Mouse (Mus musculus): ENCODE data around the gene Mfsd11. TPM values are rescaled to one million over a fixed set of nuclear protein-coding genes. Genes with fewer than 3 reads are reported as not detected.
"Not testable (repeated sequence)": the region's sequence is repeated elsewhere in the genome, so short reads cannot be mapped to it uniquely, and the experiment has no call there.

Mfsd11 gene
- polyA plus RNA-seq, 1 experiment from 2014 or later: 52.1 TPM

GRCm38 (mm10) chr11:116885275-116886151 lies 33.3 kb downstream of the Mfsd11 start:
- no peaks in the 10 kb centered on the region for H3K36me3 ChIP-seq (ENCODE audit: control insufficient read depth, insufficient read depth, low read length)
- peak overlapping the region; percentile 30 for H3K4me3 ChIP-seq (ENCODE audit: low read length)
- peaks cover 8% of the 10 kb centered on the region for H3K4me1 ChIP-seq (ENCODE audit: control insufficient read depth, insufficient read depth, low read depth, low read length)
- peak; percentile 82 for ATAC-seq
- H3K27ac ChIP-seq (ENCODE audit: low read depth, low read length): no peak overlapping the region
- H3K9ac ChIP-seq (ENCODE audit: low read depth, low read length): peak overlapping the region; percentile 39; the same call in 1 of the 2 replicates
- H3K4me2 ChIP-seq (ENCODE audit: low read length): peak overlapping the region; percentile 52
- 7% methylated on average over 27 of the region's 28 CpGs for WGBS
- H3K9me3 ChIP-seq (ENCODE audit: control insufficient read depth, low read length): no peaks in the 10 kb centered on the region
- H3K27me3 ChIP-seq (replicated peaks; ENCODE audit: control insufficient read depth, insufficient read depth, low read length): no peaks in the 10 kb centered on the region

GRCm38 (mm10) chr11:116887136-116887535 lies 34.9 kb downstream of the Mfsd11 start:
- Histone ChIP-seq H3K4me2 (ENCODE audit: low read length) (no peak overlapping the region), H3K36me3 (ENCODE audit: control insufficient read depth, insufficient read depth, low read length) (no peaks in the 10 kb centered on the region), H3K27me3 (replicated peaks; ENCODE audit: control insufficient read depth, insufficient read depth, low read length) (no peaks in the 10 kb centered on the region), H3K4me1 (ENCODE audit: control insufficient read depth, insufficient read depth, low read depth, low read length) (peaks cover 8% of the 10 kb centered on the region), H3K9me3 (ENCODE audit: control insufficient read depth, low read length) (no peaks in the 10 kb centered on the region), H3K27ac (ENCODE audit: low read depth, low read length) (no peak overlapping the region), H3K4me3 (ENCODE audit: low read length) (no peak overlapping the region), H3K9ac (ENCODE audit: low read depth, low read length) (no peak overlapping the region)
- ATAC-seq: no peak
- 63% methylated on average over 5 of the region's 5 CpGs for WGBS

GRCm38 (mm10) chr11:116893532-116894442 lies 41.5 kb downstream of the Mfsd11 start:
- 63% methylated on average over 19 of the region's 19 CpGs for WGBS
- H3K27ac ChIP-seq (ENCODE audit: low read depth, low read length): no peak overlapping the region

GRCm38 (mm10) chr11:116895402-116895801 lies 43.2 kb downstream of the Mfsd11 start:
- Histone ChIP-seq H3K27me3 (replicated peaks; ENCODE audit: control insufficient read depth, insufficient read depth, low read length) (no peaks in the 10 kb centered on the region), H3K9ac (ENCODE audit: low read depth, low read length) (no peak overlapping the region), H3K4me1 (ENCODE audit: control insufficient read depth, insufficient read depth, low read depth, low read length) (no peaks in the 10 kb centered on the region), H3K9me3 (ENCODE audit: control insufficient read depth, low read length) (no peaks in the 10 kb centered on the region), H3K36me3 (ENCODE audit: control insufficient read depth, insufficient read depth, low read length) (no peaks in the 10 kb centered on the region), H3K27ac (ENCODE audit: low read depth, low read length) (no peak overlapping the region), H3K4me3 (ENCODE audit: low read length) (no peak overlapping the region), H3K4me2 (ENCODE audit: low read length) (no peak overlapping the region)
- 53% methylated on average over 3 of the region's 3 CpGs for WGBS
- ATAC-seq: no peak

More at GRCm38 (mm10) chr11:116893532-116894442, 41.5 kb downstream of the Mfsd11 start:
- Histone ChIP-seq H3K4me3 (ENCODE audit: low read length) (no peak overlapping the region), H3K36me3 (ENCODE audit: control insufficient read depth, insufficient read depth, low read length) (no peaks in the 10 kb centered on the region), H3K27me3 (replicated peaks; ENCODE audit: control insufficient read depth, insufficient read depth, low read length) (no peaks in the 10 kb centered on the region), H3K4me2 (ENCODE audit: low read length) (no peak overlapping the region), H3K9ac (ENCODE audit: low read depth, low read length) (no peak overlapping the region), H3K4me1 (ENCODE audit: control insufficient read depth, insufficient read depth, low read depth, low read length) (no peaks in the 10 kb centered on the region), H3K9me3 (ENCODE audit: control insufficient read depth, low read length) (no peaks in the 10 kb centered on the region)
- ATAC-seq: no peak

- Histone ChIP-seq H3K9me3 (ENCODE audit: control insufficient read depth, low read length) (no peaks in the 10 kb centered on the region), H3K27me3 (replicated peaks; ENCODE audit: control insufficient read depth, insufficient read depth, low read length) (no peaks in the 10 kb centered on the region; the same call in 1 of the 2 replicates), H3K27ac (ENCODE audit: low read depth, low read length) (no peak overlapping the region), H3K4me3 (ENCODE audit: low read length) (no peak overlapping the region), H3K4me1 (ENCODE audit: control insufficient read depth, insufficient read depth, low read depth, low read length) (no peaks in the 10 kb centered on the region), H3K9ac (ENCODE audit: low read depth, low read length) (no peak overlapping the region), H3K36me3 (ENCODE audit: control insufficient read depth, insufficient read depth, low read length) (no peaks in the 10 kb centered on the region), H3K4me2 (ENCODE audit: low read length) (no peak overlapping the region)
- 77% methylated on average over 12 of the region's 12 CpGs for WGBS
- ATAC-seq: no peak
Measured at GRCm38 (mm10) chr11:116899247-116899646, 47.0 kb downstream of the Mfsd11 start.

- 86% methylated on average over 10 of the region's 10 CpGs for WGBS
Measured at GRCm38 (mm10) chr11:116902588-116902987, 50.3 kb downstream of the Mfsd11 start.

GRCm38 (mm10) chr11:116905741-116906456 lies 53.7 kb downstream of the Mfsd11 start:
- peak overlapping the region; percentile 44 for H3K4me2 ChIP-seq (ENCODE audit: low read length)
- peaks cover 3% of the 10 kb centered on the region; the same call in 1 of the 2 replicates for H3K27me3 ChIP-seq (replicated peaks; ENCODE audit: control insufficient read depth, insufficient read depth, low read length)
- 2% methylated on average over 23 of the region's 23 CpGs for WGBS
- H3K4me1 ChIP-seq (ENCODE audit: control insufficient read depth, insufficient read depth, low read depth, low read length): peaks cover 8% of the 10 kb centered on the region
- no peak overlapping the region for H3K27ac ChIP-seq (ENCODE audit: low read depth, low read length)
- no peaks in the 10 kb centered on the region for H3K9me3 ChIP-seq (ENCODE audit: control insufficient read depth, low read length)
- peak overlapping the region; percentile 25; the same call in 1 of the 2 replicates for H3K9ac ChIP-seq (ENCODE audit: low read depth, low read length)
- ATAC-seq: no peak
- H3K36me3 ChIP-seq (ENCODE audit: control insufficient read depth, insufficient read depth, low read length): no peaks in the 10 kb centered on the region
- peak overlapping the region; percentile 19 for H3K4me3 ChIP-seq (ENCODE audit: low read length)

More at GRCm38 (mm10) chr11:116902588-116902987, 50.3 kb downstream of the Mfsd11 start:
- not testable (repeated sequence) for H3K9ac ChIP-seq (ENCODE audit: low read depth, low read length); H3K27me3 ChIP-seq (replicated peaks; ENCODE audit: control insufficient read depth, insufficient read depth, low read length); H3K4me3 ChIP-seq (ENCODE audit: low read length); H3K9me3 ChIP-seq (ENCODE audit: control insufficient read depth, low read length); H3K27ac ChIP-seq (ENCODE audit: low read depth, low read length); ATAC-seq; H3K4me2 ChIP-seq (ENCODE audit: low read length); H3K36me3 ChIP-seq (ENCODE audit: control insufficient read depth, insufficient read depth, low read length); H3K4me1 ChIP-seq (ENCODE audit: control insufficient read depth, insufficient read depth, low read depth, low read length)

- no peak overlapping the region for H3K4me2 ChIP-seq (ENCODE audit: low read length)
Measured at GRCm38 (mm10) chr11:116913573-116913972, 61.3 kb downstream of the Mfsd11 start.

More at GRCm38 (mm10) chr11:116913573-116913972, 61.3 kb downstream of the Mfsd11 start:
- Histone ChIP-seq H3K9ac (ENCODE audit: low read depth, low read length) (no peak overlapping the region), H3K27ac (ENCODE audit: low read depth, low read length) (no peak overlapping the region), H3K36me3 (ENCODE audit: control insufficient read depth, insufficient read depth, low read length) (no peaks in the 10 kb centered on the region), H3K9me3 (ENCODE audit: control insufficient read depth, low read length) (no peaks in the 10 kb centered on the region), H3K27me3 (replicated peaks; ENCODE audit: control insufficient read depth, insufficient read depth, low read length) (no peaks in the 10 kb centered on the region), H3K4me1 (ENCODE audit: control insufficient read depth, insufficient read depth, low read depth, low read length) (peaks cover 9% of the 10 kb centered on the region), H3K4me3 (ENCODE audit: low read length) (no peak overlapping the region)
- WGBS: 35% methylated on average over 16 of the region's 16 CpGs
- ATAC-seq: no peak

Measured in hindbrain, embryonic 16.5 days (tissue).